Mouse (Mus musculus) heart, postnatal 10 days (tissue): ENCODE data around the gene Rab12. TPM values are rescaled to one million over a fixed set of nuclear protein-coding genes. Genes with fewer than 3 reads are reported as not detected.
A peak's percentile ranks its signal among the peaks of the same experiment; 100 is the strongest.

Experiments
- DNase-seq, 2 experiments: peaks; one replicate each; pipeline ENCODE4 v3.0.0; 2021
- intact Hi-C: fragments of 180-260 bp; cut with DNase I; formaldehyde crosslinking; loops from one replicate; pipeline ENCODE4 v1.15.1; 2025
- total RNA-seq, 2 experiments: library from RNA; stranded (reverse); gene quantifications; 2 replicates each; pipeline ENCODE4 v1.2.3; 2021

The Rab12 gene
- total RNA-seq, 2 experiments from 2014 or later: 139 to 142 TPM

DNA sequence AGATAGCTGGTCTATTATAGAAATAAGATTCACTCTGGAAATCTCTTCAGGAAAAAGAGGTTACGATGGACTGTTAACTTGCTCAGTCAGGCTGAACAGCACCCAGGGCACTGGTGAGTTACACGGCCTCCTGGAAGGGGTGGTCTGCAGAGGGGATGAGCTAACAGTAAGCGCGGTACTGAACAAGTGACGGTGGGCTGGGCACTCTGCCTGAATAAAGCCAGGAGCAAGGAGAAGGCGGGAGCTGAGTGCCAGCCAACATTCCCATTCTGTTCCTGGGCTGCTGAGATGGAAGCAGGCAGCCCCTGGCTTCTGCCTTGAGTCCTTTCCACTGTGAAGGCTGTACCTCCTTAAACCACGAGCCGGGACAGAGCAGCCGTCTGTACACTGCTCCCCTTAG, 16.1 kb downstream of the Rab12 start:
- peak; percentile 56 to 65 for DNase-seq
- intact Hi-C loops: no loop called here

- intact Hi-C loops: no loop called here
- DNase-seq: no peak
Observed at GRCm38 (mm10) chr17:66502865-66503264, 16.7 kb downstream of the Rab12 start.

- intact Hi-C loops: no loop called here
Observed at GRCm38 (mm10) chr17:66498598-66498997, 20.9 kb downstream of the Rab12 start.

GRCm38 (mm10) chr17:66496589-66496988, 22.9 kb downstream of the Rab12 start:
- intact Hi-C loops: no loop called here

More at GRCm38 (mm10) chr17:66498598-66498997, 20.9 kb downstream of the Rab12 start:
- no peak for DNase-seq

DNA sequence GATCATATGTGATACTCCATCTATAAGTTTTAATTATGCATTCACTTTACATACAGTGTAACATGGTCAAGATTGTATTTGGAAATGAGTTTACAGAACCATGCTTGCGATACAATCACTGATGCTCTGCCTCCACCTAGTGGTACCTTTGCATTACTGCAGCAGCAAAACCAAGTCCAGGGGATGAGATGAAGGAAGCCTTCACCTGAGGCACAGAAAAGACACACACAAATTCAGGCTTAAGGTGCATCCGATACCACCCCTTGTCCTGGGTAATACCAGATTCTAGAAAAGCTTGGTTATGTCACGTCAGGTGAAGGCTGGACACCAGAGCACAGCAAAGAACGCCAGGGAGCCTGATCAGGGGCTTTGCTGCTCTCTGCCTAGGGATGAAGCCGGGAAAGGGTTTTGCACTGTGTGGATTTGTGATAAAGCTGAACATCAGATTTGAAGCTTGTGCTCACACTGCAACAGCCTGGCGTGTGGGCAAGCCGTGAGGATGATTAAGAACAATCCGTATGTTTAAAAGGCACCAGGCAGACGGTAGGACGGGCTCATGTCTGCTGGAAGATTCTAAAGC, 29.4 kb downstream of the Rab12 start:
- peak; percentile 59 to 73 for DNase-seq
- intact Hi-C loops: loop anchor here (1.0 kb wide), 1 partner anchor 39 kb away; no protein-coding TSS in a partner anchor

More at GRCm38 (mm10) chr17:66496589-66496988, 22.9 kb downstream of the Rab12 start:
- no peak for DNase-seq

DNA sequence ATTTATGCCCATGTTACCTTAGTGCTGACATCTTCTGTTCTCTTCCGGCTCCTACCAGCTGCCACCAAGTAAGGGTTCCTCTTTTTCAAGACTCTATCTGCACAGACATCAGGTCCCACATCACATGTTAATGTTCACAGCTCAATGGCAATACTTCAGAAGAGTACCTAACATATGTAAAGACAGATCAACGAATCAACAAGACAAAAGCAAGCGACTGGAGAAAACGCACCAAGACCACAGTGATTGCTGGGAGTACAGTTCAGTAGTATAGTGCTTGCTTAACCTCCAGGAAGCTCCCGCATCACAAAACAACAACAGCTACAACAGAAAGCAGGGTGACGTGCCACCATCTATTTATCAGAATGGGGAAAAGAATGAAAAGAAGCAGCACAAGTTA, 33.0 kb downstream of the Rab12 start:
- intact Hi-C loops: loop anchor here (5.0 kb wide), 1 partner anchor 334 kb away; no protein-coding TSS in a partner anchor
- DNase-seq: no peak

DNA sequence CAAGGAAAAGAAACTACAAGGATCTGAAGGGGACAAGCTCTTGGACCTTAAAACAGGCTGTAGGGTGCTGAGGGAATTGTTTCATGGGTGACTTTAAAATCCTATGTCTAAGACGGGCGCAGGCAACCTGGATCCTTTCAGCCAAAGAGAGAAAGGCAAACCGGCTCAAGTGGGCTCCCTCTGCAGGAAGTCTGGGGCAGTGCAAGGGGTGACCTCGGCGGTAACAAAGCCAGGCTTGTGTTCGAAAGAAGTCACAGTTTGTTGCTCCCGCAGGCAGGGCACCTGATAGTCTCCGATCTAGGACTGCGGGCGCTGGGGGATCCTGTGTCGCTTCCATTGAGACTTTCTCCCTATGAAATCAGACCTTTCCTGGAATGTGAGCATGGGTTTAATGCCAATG, 33.8 kb downstream of the Rab12 start:
- DNase-seq: peak; percentile 79 to 87

GRCm38 (mm10) chr17:66484965-66485364, 34.6 kb downstream of the Rab12 start:
- DNase-seq: no peak
- intact Hi-C loops: loop anchor here (1.0 to 5.0 kb wide), 3 partner anchors 33 to 333 kb away; no protein-coding TSS in a partner anchor

More for the DNA sequence above, 33.8 kb downstream of the Rab12 start:
- intact Hi-C loops: loop anchor here (1.0 to 5.0 kb wide), 3 partner anchors 33 to 333 kb away; no protein-coding TSS in a partner anchor

GRCm38 (mm10) chr17:66483651-66484454, 35.7 kb downstream of the Rab12 start:
- no peak for DNase-seq
- intact Hi-C loops: no loop called here

- intact Hi-C loops: no loop called here
Observed at GRCm38 (mm10) chr17:66481295-66481694, 38.2 kb downstream of the Rab12 start.

GRCm38 (mm10) chr17:66480491-66481278, 38.8 kb downstream of the Rab12 start:
- intact Hi-C loops: no loop called here
- DNase-seq: no peak

More at GRCm38 (mm10) chr17:66481295-66481694, 38.2 kb downstream of the Rab12 start:
- DNase-seq: no peak

GRCm38 (mm10) chr17:66479813-66480490, 39.6 kb downstream of the Rab12 start:
- DNase-seq: peak in 1 of 2 experiments; percentile 37
- intact Hi-C loops: no loop called here

DNA sequence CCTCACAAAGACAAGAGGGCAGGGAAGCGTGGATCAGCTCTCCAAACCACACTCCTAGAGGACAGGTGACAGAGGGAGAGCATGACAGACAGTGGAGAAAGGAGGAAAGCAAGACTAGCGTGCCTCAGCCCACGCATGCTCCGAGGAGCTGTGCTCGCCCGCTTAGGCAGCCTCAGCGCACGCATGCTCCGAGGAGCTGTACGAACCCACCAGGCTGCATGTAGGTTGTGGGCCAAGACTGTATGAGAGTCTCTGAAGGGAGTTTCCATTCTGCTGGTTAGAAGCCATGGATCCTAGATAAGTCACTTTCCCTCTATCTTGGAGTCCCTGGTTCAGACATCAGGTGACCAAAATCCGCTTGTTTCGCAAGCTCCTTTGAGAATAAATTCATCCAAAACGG, 40.2 kb downstream of the Rab12 start:
- intact Hi-C loops: no loop called here
- peak in 1 of 2 experiments; percentile 16 for DNase-seq

DNA sequence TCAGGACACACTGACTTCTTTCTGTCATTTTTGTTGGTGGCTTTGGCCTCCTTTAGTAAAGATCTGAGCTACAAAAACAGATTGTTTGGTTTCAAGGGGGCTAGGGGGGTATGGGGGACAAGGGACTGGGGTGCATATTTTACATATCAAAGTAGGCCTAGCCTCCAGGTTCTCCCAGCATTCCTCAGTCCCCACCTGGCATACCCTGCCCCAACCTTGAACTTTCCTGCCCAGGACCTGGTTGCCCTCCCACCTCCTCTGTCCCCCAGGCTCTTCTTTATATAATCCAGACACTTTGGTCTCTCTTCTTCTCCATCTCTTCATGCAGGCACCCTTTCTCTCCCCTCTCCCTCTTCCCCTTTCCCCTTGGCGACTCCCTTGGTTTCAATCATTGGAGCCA, 46.3 kb downstream of the Rab12 start:
- intact Hi-C loops: no loop called here

GRCm38 (mm10) chr17:66471775-66472174, 47.8 kb downstream of the Rab12 start:
- no peak for DNase-seq
- intact Hi-C loops: no loop called here

More for the DNA sequence above, 46.3 kb downstream of the Rab12 start:
- DNase-seq: no peak

- no peak for DNase-seq
- intact Hi-C loops: no loop called here
Observed at GRCm38 (mm10) chr17:66471252-66471651, 48.3 kb downstream of the Rab12 start.

GRCm38 (mm10) chr17:66470020-66470419, 49.5 kb downstream of the Rab12 start:
- intact Hi-C loops: no loop called here
- DNase-seq: no peak

GRCm38 (mm10) chr17:66457278-66457677, 62.3 kb downstream of the Rab12 start:
- no peak for DNase-seq

GRCm38 (mm10) chr17:66451143-66451542, 68.4 kb downstream of the Rab12 start:
- intact Hi-C loops: loop anchor here (1.0 kb wide), 1 partner anchor 39 kb away; no protein-coding TSS in a partner anchor
- DNase-seq: peak; percentile 88 to 92

More at GRCm38 (mm10) chr17:66457278-66457677, 62.3 kb downstream of the Rab12 start:
- intact Hi-C loops: no loop called here

- no peak for DNase-seq
- intact Hi-C loops: loop anchor here (1.0 kb wide), 1 partner anchor 40 kb away; no protein-coding TSS in a partner anchor
Observed at GRCm38 (mm10) chr17:66450526-66451070, 68.9 kb downstream of the Rab12 start.
